Mouse (Mus musculus) liver, embryonic 18 days (tissue): Measurements from ENCODE around the gene Vasn. TPM values are rescaled to one million over a fixed set of nuclear protein-coding genes. Genes with fewer than 3 reads are reported as not detected.

Experiments used
- polyA plus RNA-seq: library from polyadenylated mRNA; depleted of rRNA; stranded (reverse); fragments of >200 nt; gene quantifications from 2 replicates; pipeline ENCODE4 v1.2.3, GENCODE M21; 2012; rRNA removed

Vasn gene
- 3.3 and 3.4 TPM in 2 replicates for polyA plus RNA-seq

GRCm38 (mm10) chr16:4639831-4640237, at the start of gene Vasn, which contains the start of gene Dnaja3:
Gene Vasn, plus strand, starts transcription at chr16:4639941.
Gene Dnaja3, plus strand, starts transcription at chr16:4639989.

GRCm38 (mm10) chr16:4593971-4594813, 45.5 kb upstream of the Vasn start, which contains the start of gene Glis2:
Gene Glis2, plus strand, starts transcription at chr16:4594713.

GRCm38 (mm10) chr16:4624481-4625110, 15.1 kb upstream of the Vasn start, which contains the start of gene Pam16:
Gene Pam16, minus strand, starts transcription at chr16:4624988.

GRCm38 (mm10) chr16:4679121-4680018, 39.6 kb downstream of the Vasn start, which contains the start of gene Coro7:
Gene Coro7, minus strand, starts transcription at chr16:4679777.

Other genes starting within 250 kb of the Vasn start
- 0.87 and 1.1 TPM in 2 replicates for gene Adcy9, start 219.4 kb upstream of the Vasn start, polyA plus RNA-seq
- gene Srl, start 98.1 kb upstream of the Vasn start, polyA plus RNA-seq = 0.95 and 1.4 TPM in 2 replicates
- 4.6 and 5.9 TPM in 2 replicates for gene Tfap4, start 80.1 kb upstream of the Vasn start, polyA plus RNA-seq
- gene Glis2, start 45.2 kb upstream of the Vasn start, polyA plus RNA-seq = 2.6 and 3.2 TPM in 2 replicates
- 45.0 and 46.2 TPM in 2 replicates for gene Pam16, start 15.0 kb upstream of the Vasn start, polyA plus RNA-seq
- 27.3 and 29.4 TPM in 2 replicates for gene Dnaja3, start within 50 bp of the Vasn start, polyA plus RNA-seq
- gene Coro7, start 39.8 kb downstream of the Vasn start, polyA plus RNA-seq = 14.0 and 17.4 TPM in 2 replicates
- 24.5 and 25.0 TPM in 2 replicates for gene Nmral1, start 79.4 kb downstream of the Vasn start, polyA plus RNA-seq
- 35.6 and 37.3 TPM in 2 replicates for gene Hmox2, start 86.4 kb downstream of the Vasn start, polyA plus RNA-seq
- gene Cdip1, start 150.4 kb downstream of the Vasn start, polyA plus RNA-seq = 37.2 and 40.6 TPM in 2 replicates
- not detected in 2 replicates for gene 4930562C15Rik, start 195.5 kb downstream of the Vasn start, polyA plus RNA-seq
- 7.5 and 7.9 TPM in 2 replicates for gene Ubald1, start 240.4 kb downstream of the Vasn start, polyA plus RNA-seq
- gene Mgrn1, start 246.3 kb downstream of the Vasn start, polyA plus RNA-seq = 28.5 and 32.0 TPM in 2 replicates